Mouse (Mus musculus) layer of hippocampus, adult 11-12 months (tissue): ENCODE measurements at regions not wholly inside any gene's neighbourhood (a gene's known extent, or its start where the extent isn't known, plus 50 kb on each side); places are given as distances from the start of the nearest gene placed in this dataset.

Source experiments
- DNase-seq: peaks from one replicate; pipeline ENCODE4 v3.0.0; 2022; ENCODE audit warnings: low spot score

- DNase-seq = no peak
Observed at GRCm38 (mm10) chr2:8115891-8116290, 606.5 kb upstream of the Celf2 start.

- DNase-seq = peak; percentile 31
Observed at GRCm38 (mm10) chr2:8112361-8113073, 603.2 kb upstream of the Celf2 start.

DNA sequence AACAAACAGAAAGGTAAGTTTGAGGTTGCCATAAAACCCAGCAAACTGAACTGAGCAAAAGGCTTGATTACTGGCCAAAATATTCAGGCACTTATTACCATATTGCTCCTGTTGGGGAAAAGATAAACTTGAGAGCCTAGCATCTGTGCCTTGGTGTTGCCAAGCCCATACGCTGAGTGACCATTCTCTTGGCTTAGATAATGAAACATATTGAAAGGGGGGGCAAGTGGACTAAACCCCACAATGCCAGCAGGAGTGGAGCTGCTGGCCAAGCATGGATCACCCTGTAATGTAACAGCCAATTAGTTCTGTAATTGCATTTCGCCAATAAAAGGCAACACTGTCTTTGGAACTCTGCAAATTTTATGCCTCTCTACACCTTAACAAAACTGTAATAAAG, 584.8 kb upstream of the Celf2 start:
- DNase-seq = no peak

DNA sequence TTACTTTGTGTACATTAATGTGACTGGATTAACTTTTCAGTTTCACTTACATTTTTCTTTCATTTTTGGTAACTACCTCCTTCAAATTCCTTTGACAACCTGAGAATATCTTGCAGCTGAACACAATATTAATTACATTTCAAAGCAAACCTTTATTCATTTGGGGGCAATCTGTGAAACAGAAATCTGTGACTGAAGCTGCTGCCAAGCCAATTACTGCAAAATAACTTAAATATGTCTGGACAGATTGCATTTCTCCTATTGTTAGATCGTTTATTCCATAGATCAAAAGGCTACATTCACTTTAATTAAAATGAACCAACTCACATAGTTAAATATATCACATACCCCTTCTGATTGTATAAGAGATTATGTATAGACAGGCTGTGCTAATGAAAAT, 558.5 kb upstream of the Celf2 start:
- no peak for DNase-seq

GRCm38 (mm10) chr2:8061687-8062086, 552.3 kb upstream of the Celf2 start:
- no peak for DNase-seq

DNA sequence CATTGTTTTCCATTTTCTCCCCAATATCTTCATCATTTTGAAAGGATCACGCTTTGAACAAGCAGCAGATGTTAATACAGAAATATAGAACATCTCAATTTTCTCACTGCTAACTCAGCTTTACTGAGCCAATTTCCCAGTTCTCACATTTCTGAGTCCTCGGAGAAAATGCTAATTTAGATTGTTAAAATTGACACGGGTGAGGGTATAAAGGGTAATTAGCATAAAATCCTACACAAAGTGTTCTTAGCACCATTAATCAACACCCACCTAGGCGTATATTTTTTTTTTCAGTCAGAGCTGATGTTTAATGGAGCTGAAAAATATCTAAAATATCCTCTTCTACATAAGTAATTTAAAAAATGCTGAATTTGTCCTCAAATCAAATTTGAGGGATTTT, 519.8 kb upstream of the Celf2 start:
- no peak for DNase-seq

DNA sequence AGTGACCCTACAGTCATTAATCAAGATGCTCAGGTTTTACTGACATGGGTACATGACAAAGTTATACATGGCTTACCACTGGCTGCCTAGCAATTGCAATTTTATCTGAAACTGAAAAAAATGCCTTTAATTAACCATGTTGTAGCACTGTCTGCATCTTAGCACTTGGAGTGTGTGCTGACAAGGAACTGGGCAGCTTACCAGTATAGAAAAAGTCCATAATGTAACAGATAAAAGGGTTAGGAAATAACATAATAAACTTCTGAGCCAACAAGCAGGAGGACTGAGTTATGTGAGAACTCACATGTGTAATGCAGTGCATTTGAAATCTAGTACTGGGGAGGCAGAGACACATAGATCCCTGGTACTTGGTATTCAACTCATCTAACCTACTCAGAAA, 518.2 kb upstream of the Celf2 start:
- DNase-seq = peak; percentile 1

DNA sequence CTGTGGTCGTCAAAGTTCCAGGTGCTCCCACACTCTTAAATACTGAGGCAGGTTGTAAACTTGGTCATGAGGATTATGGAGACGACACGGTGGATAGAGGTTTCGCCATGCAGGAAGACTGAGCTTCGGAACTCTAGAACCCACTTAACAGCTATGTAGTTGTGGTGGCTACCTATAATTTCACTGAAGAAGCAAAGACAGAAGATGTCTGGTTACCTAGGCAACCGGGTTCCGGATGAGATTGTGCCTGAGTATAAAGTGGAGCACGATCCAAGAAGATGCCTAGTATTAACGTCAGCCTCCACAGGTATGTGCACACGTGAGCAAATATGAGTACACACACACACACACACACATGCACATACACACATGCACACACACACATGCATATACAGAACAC, 517.3 kb upstream of the Celf2 start:
- peak; percentile 24 for DNase-seq

- DNase-seq = peak; percentile 1
Observed at GRCm38 (mm10) chr2:8022651-8023050, 513.3 kb upstream of the Celf2 start.

DNA sequence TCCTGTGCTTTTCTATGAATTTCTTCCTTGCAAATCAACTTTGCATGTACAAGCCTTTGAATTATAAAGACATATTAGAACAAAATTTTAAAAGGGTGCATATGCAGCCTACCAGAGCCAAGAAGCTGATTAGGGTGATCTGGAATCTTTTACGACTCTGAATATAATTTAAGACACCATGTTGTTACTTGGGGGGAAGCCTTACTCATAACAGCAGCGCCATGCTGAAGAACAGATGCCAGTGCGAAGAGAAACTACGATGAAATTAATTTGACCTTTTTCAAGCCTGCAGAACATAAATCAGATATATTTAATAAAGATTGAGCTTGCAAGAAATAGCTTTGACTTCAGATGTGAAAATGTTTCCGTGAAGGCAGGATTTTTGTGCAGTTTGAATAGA, 512.7 kb upstream of the Celf2 start:
- DNase-seq = peak; percentile 22

DNA sequence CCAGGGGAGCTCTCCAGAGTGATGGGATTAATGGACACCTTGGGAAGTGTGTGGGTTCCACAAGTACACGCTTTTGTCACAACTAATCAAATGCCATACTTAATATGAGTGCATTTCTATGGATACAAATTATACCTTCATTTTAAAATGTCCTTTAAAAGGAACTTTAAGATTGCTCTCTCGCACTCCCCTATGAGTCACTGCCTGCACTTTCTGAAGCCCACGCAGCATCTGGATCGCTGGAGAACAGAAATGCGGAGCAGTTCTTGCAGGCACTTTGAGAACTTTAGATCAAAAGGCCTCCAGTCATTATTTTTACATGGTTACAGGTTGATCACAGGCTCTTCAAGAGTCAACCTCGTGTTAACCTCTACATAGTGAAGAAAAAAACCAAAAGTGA, 503.5 kb upstream of the Celf2 start:
- DNase-seq = peak; percentile 22

DNA sequence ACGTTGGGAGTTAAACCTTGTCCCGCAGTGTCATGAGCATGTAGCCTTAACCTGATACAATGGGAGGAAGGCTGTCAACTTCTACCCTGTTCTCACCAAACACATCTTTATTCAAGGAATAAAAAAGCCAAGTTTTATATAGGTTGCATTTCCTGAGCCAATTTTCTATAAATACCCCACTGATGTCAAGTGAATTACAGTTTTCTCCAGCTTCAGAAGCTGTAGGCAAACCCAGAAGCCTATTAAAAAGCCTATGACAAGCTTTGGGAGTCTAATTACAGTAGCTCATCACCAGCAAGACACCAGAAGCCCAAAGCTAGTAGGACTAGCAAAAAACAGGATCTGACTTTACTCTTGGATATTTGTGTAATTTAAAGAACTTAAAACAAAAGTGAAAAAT, 490.1 kb upstream of the Celf2 start:
- no peak for DNase-seq

DNA sequence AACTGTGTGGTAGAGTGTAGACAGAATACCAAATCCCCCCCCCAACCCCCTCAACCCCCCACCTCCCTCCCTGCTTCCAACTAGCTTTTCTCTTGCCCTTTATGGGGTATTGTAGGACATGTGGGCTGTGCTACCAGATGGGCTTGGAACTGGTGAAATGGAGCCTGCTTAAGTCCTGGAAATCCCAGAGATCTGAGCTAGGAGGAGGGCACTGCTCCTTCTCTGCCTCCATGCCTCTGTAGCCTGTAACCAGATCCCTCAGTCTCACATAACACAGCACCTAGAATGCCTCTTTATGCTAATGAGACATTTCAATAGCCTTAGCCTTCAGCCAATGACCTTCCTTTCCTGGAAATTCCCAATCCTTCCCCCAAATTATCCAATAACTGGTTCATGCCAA, 465.1 kb upstream of the Celf2 start:
- DNase-seq = no peak

- no peak for DNase-seq
Observed at GRCm38 (mm10) chr2:7963456-7963855, 454.1 kb upstream of the Celf2 start.

DNA sequence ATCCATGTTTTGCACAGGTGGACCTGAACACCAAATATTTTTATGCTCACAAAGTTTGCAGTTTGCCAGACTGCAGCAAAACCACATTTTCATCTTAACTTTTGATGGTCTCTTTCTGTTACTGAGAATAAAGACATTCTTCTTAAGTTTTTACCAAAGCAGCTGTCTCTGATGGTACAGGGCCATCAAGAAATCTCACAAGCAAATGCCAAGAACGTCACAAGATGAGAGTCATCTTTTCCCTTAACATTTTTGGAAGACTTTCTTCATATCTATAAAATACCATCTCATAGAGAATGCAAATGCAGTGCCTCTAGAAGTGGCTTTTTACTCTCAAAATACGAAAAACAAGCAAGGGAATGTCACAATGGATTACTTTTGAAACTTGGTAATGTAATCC, 444.8 kb upstream of the Celf2 start:
- DNase-seq = no peak

DNA sequence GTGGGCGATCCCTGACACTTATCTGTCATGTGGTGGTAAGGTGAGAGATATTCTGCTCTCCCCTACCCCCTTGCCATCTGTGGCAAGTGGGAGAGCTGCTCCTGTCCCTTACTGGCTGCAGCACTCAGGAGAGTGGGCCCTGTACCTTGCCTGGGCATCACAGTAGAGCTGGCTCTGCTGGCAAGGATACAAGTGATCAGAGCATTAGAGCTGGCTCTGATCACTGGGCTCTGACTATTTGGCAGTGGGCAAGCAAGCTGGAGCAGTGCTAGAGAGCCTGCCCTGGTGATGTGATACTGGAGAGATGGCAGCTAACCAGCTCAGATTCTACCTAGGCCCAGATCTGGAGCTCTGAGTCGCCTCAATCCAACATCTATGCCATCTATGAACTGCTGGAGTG, 443.5 kb upstream of the Celf2 start:
- no peak for DNase-seq

- peak; percentile 15 for DNase-seq
Observed at GRCm38 (mm10) chr2:7944946-7945345, 435.6 kb upstream of the Celf2 start.

GRCm38 (mm10) chr2:7933617-7934016, 424.3 kb upstream of the Celf2 start:
- no peak for DNase-seq

- DNase-seq = peak; percentile 9
Observed at GRCm38 (mm10) chr2:7906271-7906670, 396.9 kb upstream of the Celf2 start.

DNA sequence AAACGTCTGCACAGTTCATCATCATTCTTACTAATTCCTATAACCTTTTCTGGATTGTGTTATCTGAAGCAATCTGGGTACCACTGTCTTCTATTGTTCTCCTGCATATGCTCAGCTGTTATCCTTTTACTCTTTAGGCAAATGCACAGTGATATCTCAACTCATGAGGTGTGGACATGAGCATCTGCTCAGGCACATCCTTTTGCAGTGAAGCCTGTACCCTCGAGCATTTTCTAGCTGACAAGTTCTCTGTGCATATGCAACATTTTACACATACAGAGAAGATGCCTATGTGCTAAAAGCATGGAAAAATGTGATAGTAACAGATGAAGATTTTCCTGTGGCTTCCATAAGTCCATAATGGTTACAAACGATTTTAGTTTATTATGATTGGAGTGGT, 384.4 kb upstream of the Celf2 start:
- DNase-seq = no peak
